Mouse (Mus musculus) heart, embryonic 11.5 days (tissue): Measurements from ENCODE around the gene Plcd1. TPM values are rescaled to one million over a fixed set of nuclear protein-coding genes. Genes with fewer than 3 reads are reported as not detected.

Experiments
- ATAC-seq: fragments of 200-750 bp; cut with Nextera tagmentation; replicated peaks from 2 replicates; pipeline ENCODE4 v1.8.0; 2017; ENCODE audit warnings: moderate library complexity; ENCODE audit not compliant: insufficient number of reproducible peaks, low FRiP score, low TSS enrichment
- H3K27ac ChIP-seq: fragments of 300-500 bp; sonication (generic); 2 replicates; pipeline ENCODE4 v1.5.1; 2014; ENCODE audit warnings: mild to moderate bottlenecking, low read depth, low read length
- H3K27me3 ChIP-seq: fragments of 300-500 bp; sonication (generic); 2 replicates; pipeline ENCODE4 v1.6.1; 2014; ENCODE audit warnings: mild to moderate bottlenecking, low read length, mixed read lengths; ENCODE audit not compliant: control insufficient read depth, insufficient read depth
- H3K36me3 ChIP-seq: fragments of 300-500 bp; sonication (generic); 2 replicates; pipeline ENCODE4 v1.6.1; 2014; ENCODE audit warnings: mild to moderate bottlenecking, low read length, moderate library complexity, mixed read lengths; ENCODE audit not compliant: control insufficient read depth, insufficient read depth
- H3K4me1 ChIP-seq: fragments of 300-500 bp; sonication (generic); 2 replicates; pipeline ENCODE4 v1.6.1; 2014; ENCODE audit warnings: low read length; ENCODE audit not compliant: control insufficient read depth, insufficient read depth
- H3K4me2 ChIP-seq: fragments of 300-500 bp; sonication (generic); 2 replicates; pipeline ENCODE4 v1.6.1; 2014; ENCODE audit warnings: mild to moderate bottlenecking, moderate library complexity
- H3K4me3 ChIP-seq: fragments of 300-500 bp; sonication (generic); 2 replicates; pipeline ENCODE4 v1.5.1; 2014; ENCODE audit warnings: low read depth, low read length
- H3K9ac ChIP-seq: fragments of 300-500 bp; sonication (generic); 2 replicates; pipeline ENCODE4 v1.6.1; 2014; ENCODE audit warnings: mild to moderate bottlenecking, low read depth, low read length, moderate library complexity
- H3K9me3 ChIP-seq: fragments of 300-500 bp; sonication (generic); replicated peaks from 2 replicates; pipeline ENCODE4 v1.6.1; 2016; ENCODE audit warnings: low read length; ENCODE audit not compliant: control insufficient read depth
- WGBS: fragments of 180-500 bp; shearing (Covaris S2); extraction: QIAGEN DNeasy Blood & Tissue Kit; methylation state at CpG from one replicate; pipeline ENCODE4 v1.1.7; 2014; ENCODE audit not compliant: insufficient replicate concordance; 5-methylcytosine and 5-hydroxymethylcytosine counted together
- polyA plus RNA-seq: library from polyadenylated mRNA; unstranded; fragments of >200 nt; fragmentation: Nextera tagmentation; extraction: Ambion mirVana; gene quantifications from 2 replicates; pipeline ENCODE4 v1.2.1, GENCODE M21; 2014

Gene Plcd1
- polyA plus RNA-seq, 1 experiment from 2014 or later, result 18.2 TPM

DNA sequence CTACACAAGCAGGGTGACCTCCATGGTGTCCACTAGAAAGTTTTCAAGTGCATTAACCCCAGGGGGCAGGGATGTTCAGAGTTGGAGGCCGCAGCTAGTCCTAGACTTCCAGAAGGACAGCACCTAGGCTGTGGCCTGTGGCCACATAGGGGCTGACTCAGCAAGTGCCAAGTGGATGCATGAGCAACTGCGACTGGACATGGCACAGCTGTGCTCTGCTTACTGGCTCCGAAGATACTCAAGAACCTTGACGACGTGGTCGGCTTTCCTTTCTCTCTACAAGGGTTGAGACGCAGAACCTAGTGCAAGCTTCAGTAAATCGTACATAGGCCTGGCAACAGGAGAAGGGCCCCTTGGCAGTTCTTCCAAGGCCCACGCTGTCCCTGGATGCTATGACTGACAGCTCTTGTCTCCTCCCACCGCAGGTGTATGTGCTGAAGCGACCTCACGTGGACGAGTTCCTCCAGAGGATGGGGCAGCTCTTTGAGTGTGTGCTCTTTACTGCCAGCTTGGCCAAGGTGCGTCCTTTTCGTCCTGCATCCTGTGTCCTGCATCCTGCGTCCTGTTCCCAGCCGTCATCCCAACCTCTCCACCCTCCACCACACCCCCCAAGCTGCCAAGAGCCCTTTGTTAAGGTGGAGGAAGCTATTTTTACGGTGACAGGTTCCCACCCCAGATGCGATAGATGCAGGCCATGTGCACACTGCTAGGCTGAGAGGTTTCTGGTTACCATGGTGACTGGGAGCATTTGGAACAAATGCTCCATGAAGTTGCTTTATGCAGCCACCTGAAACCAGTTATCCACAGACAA, 60.0 kb downstream of the Plcd1 start:
- Histone ChIP-seq H3K27me3 (no peaks in the 10 kb centered on the region), H3K36me3 (peaks cover 2% of the 10 kb centered on the region; the same call in 1 of the 2 replicates), H3K9ac (no peak overlapping the region), H3K4me3 (no peak overlapping the region), H3K4me1 (peaks cover 20% of the 10 kb centered on the region), H3K9me3 (no peaks in the 10 kb centered on the region), H3K27ac (no peak overlapping the region), H3K4me2 (no peak overlapping the region)
- ATAC-seq, result no peak
- 85% methylated on average over 19 of the region's 19 CpGs for WGBS

GRCm38 (mm10) chr9:119032538-119032937, 60.8 kb downstream of the Plcd1 start:
- H3K27me3 ChIP-seq, result no peaks in the 10 kb centered on the region
- no peak overlapping the region for H3K9ac ChIP-seq
- no peaks in the 10 kb centered on the region for H3K9me3 ChIP-seq
- no peak overlapping the region; the same call in 1 of the 2 replicates for H3K27ac ChIP-seq
- WGBS, result 54% methylated on average over 9 of the region's 9 CpGs
- no peak for ATAC-seq
- peaks cover 20% of the 10 kb centered on the region for H3K4me1 ChIP-seq
- H3K4me2 ChIP-seq, result no peak overlapping the region
- H3K36me3 ChIP-seq, result no peaks in the 10 kb centered on the region; the same call in 1 of the 2 replicates
- H3K4me3 ChIP-seq, result no peak overlapping the region

DNA sequence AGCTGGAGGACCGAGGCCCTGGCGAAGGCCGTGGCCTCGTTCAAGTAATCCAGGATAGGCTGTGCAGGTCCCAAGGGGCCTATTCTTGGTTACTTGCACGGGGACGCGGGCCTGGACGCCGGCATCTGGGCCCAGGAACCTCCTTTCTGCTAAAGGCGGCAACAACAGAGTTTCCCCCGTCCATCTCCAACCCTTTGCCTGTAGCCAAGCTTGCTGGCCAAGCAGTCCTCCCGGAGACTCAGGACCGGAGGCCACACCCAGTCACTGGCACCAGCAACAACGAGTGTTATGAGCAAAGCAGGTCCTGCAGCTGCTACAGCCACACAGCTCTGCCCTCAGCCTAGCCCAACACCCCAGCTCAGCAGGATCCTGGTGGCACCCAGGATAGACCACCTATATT, 61.5 kb downstream of the Plcd1 start:
- H3K4me1 ChIP-seq, result peaks cover 20% of the 10 kb centered on the region
- H3K4me3 ChIP-seq, result no peak overlapping the region
- no peaks in the 10 kb centered on the region; the same call in 1 of the 2 replicates for H3K36me3 ChIP-seq
- H3K27ac ChIP-seq, result 0 out of 2 replicates have a peak overlapping the region, but pooled peaks have one; percentile 7
- no peaks in the 10 kb centered on the region for H3K27me3 ChIP-seq
- no peaks in the 10 kb centered on the region for H3K9me3 ChIP-seq
- H3K4me2 ChIP-seq, result no peak overlapping the region
- ATAC-seq, result no peak
- WGBS, result 76% methylated on average over 14 of the region's 14 CpGs
- 0 out of 2 replicates have a peak overlapping the region, but pooled peaks have one; percentile 7 for H3K9ac ChIP-seq

DNA sequence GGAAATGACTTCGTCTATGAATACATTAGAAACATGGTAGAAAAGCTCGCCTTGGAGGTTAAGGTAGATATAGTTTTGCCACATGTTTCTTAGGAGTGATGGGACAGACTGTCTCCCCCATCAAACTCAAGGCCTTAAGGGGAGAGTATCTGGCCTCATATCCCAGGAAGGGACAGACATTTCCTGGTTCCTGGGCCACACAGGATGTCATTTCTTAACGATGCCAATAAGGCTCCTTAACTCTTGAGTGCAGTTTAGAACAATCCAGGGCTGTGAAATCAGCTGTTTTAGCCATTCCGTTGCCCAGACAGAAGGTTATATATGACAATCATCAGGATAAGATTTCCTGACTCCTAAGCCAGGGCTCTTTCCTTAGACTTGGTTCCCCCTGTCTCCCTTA, 62.3 kb downstream of the Plcd1 start:
- H3K9ac ChIP-seq, result no peak overlapping the region
- no peak overlapping the region for H3K27ac ChIP-seq
- H3K4me3 ChIP-seq, result no peak overlapping the region
- no peak for ATAC-seq
- H3K9me3 ChIP-seq, result no peaks in the 10 kb centered on the region
- no peaks in the 10 kb centered on the region; the same call in 1 of the 2 replicates for H3K36me3 ChIP-seq
- WGBS, result 77% methylated on average over 4 of the region's 4 CpGs
- H3K4me2 ChIP-seq, result no peak overlapping the region
- H3K4me1 ChIP-seq, result peaks cover 19% of the 10 kb centered on the region
- H3K27me3 ChIP-seq, result no peaks in the 10 kb centered on the region

DNA sequence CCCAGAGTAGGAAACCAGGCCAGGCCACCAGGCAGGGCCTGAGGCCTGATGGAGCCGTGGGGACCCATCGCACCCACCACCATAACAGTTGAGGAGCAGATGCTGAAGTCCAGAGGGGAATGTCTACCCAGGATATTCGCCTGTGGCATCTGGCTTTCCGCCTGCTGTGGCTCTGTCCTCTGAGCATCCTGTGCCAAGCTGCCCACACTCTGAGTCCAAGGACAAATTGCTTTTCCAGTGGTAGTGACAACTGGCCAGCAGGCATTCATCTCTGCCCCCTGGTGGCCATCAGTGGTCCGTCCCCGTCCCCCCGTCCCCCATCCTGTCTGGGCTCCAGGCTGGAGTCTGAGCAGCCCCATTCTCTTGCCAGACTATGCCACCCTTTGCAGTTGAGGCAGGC, 63.7 kb downstream of the Plcd1 start:
- Histone ChIP-seq H3K4me3 (no peak overlapping the region), H3K4me1 (peaks cover 15% of the 10 kb centered on the region)
- ATAC-seq, result no peak

GRCm38 (mm10) chr9:119028226-119029195, 64.8 kb downstream of the Plcd1 start:
- H3K4me3 ChIP-seq, result no peak overlapping the region
- no peak overlapping the region for H3K9ac ChIP-seq
- 88% methylated on average over 27 of the region's 27 CpGs for WGBS
- no peak overlapping the region for H3K4me2 ChIP-seq
- H3K9me3 ChIP-seq, result no peaks in the 10 kb centered on the region
- peaks cover 15% of the 10 kb centered on the region for H3K4me1 ChIP-seq
- ATAC-seq, result no peak
- no peaks in the 10 kb centered on the region; the same call in 1 of the 2 replicates for H3K36me3 ChIP-seq
- no peaks in the 10 kb centered on the region for H3K27me3 ChIP-seq
- no peak overlapping the region for H3K27ac ChIP-seq

More for the DNA sequence above, 63.7 kb downstream of the Plcd1 start:
- Histone ChIP-seq H3K9ac (no peak overlapping the region), H3K27ac (no peak overlapping the region), H3K27me3 (no peaks in the 10 kb centered on the region), H3K9me3 (no peaks in the 10 kb centered on the region), H3K4me2 (no peak overlapping the region), H3K36me3 (no peaks in the 10 kb centered on the region; the same call in 1 of the 2 replicates)
- WGBS, result 49% methylated on average over 7 of the region's 7 CpGs

DNA sequence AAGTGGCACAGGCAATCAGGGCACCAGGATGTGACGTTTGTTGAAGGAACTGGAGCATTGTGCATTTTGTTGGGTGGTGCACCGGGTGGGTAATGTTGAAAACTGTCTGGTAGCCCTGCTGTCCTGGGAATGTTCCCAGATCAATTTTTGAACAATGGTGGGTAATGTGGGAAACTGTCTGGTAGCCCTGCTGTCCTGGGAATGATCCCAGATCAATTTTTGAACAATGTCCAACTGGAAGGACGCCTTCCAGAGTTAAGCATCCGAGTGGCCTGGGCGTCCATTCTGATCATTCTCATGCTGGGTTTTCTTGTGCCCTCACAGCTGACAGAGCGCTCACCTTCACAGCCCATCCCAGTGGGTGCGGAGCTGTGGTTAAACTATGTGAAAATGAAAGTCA, 66.0 kb downstream of the Plcd1 start:
- H3K4me1 ChIP-seq, result peaks cover 5% of the 10 kb centered on the region; the same call in 1 of the 2 replicates
- no peak overlapping the region for H3K4me3 ChIP-seq
- 90% methylated on average over 7 of the region's 7 CpGs for WGBS
- no peak overlapping the region for H3K9ac ChIP-seq
- no peak overlapping the region for H3K27ac ChIP-seq
- no peaks in the 10 kb centered on the region for H3K9me3 ChIP-seq
- no peaks in the 10 kb centered on the region; the same call in 1 of the 2 replicates for H3K36me3 ChIP-seq
- no peaks in the 10 kb centered on the region for H3K27me3 ChIP-seq
- no peak for ATAC-seq
- no peak overlapping the region for H3K4me2 ChIP-seq

- no peak overlapping the region for H3K9ac ChIP-seq
- no peak for ATAC-seq
- no peaks in the 10 kb centered on the region for H3K36me3 ChIP-seq
- H3K9me3 ChIP-seq, result no peaks in the 10 kb centered on the region
- H3K4me1 ChIP-seq, result no peaks in the 10 kb centered on the region
- H3K4me2 ChIP-seq, result no peak overlapping the region
- 91% methylated on average over 7 of the region's 7 CpGs for WGBS
- H3K27ac ChIP-seq, result no peak overlapping the region
- H3K4me3 ChIP-seq, result no peak overlapping the region
- no peaks in the 10 kb centered on the region for H3K27me3 ChIP-seq
These were observed 67.4 kb downstream of the Plcd1 start for GRCm38 (mm10) chr9:119025832-119026331.
